Mouse (Mus musculus): ENCODE measurements around the gene Col6a6. TPM values are rescaled to one million over a fixed set of nuclear protein-coding genes. Genes with fewer than 3 reads are reported as not detected.

Gene Col6a6
- polyA plus RNA-seq, 1 experiment = 0.22 TPM

DNA sequence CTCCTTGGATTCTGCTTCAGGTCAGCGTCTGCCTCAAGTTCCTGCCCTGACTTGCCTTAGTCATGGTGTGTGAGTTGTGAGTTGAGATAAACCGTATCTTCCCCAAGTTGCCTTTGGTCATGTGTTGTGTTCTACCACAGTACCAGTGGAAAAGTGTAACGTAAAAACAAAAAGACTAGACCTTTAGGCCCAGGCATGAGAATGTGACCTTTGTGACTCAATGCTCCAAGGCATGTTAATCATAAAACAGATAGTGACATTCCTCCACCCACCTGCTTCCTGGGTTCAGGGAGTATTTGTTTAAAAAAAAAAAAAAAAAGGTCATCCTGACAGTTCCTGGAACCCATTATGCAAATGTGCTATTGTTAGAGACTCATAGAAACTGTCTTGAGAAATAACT is 82.1 kb downstream of the Col6a6 start:
- no peak for DNase-seq (ENCODE audit: extremely low spot score in 1 of 2, low spot score in 1 of 2)

DNA sequence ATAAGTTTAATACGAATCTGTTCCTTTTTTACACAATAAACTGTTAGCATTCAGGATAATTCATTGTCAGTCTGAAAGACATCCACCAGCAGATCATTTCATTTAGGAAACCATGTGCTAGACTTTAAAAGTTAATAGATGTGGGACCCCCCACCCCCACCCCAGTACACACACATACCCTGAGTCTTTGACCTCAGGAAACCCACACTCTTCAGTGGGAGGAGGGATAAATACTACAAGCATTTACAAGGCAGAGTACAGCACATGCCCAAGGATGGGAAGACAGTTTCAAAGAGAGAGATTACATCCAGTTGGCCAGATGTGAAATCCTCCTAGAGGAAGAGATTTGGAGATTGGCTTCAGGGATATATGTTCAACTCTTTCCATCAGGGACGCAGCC is 87.5 kb downstream of the Col6a6 start:
- no peak for DNase-seq (ENCODE audit: extremely low spot score in 1 of 2, low spot score in 1 of 2)

DNA sequence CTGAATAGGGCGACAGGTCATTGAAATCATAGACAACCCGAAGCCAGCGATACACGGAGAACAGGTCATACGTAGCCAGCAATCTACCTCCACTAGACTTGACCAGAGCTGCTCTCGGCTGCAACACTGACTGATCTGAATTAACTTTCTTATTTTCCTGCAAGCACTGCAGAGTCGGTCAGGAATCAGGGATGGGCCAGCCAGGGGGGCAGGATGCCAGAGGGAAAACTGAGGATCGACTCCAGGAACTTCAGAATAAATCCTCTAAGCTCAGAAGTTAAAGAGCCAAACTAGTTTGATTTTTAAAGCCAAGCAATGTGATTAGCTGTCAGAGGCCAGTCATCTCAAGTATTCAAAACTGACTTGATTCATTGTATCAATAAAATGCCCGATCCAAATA is 88.5 kb downstream of the Col6a6 start:
- no peak for DNase-seq (ENCODE audit: extremely low spot score in 1 of 2, low spot score in 1 of 2)

DNA sequence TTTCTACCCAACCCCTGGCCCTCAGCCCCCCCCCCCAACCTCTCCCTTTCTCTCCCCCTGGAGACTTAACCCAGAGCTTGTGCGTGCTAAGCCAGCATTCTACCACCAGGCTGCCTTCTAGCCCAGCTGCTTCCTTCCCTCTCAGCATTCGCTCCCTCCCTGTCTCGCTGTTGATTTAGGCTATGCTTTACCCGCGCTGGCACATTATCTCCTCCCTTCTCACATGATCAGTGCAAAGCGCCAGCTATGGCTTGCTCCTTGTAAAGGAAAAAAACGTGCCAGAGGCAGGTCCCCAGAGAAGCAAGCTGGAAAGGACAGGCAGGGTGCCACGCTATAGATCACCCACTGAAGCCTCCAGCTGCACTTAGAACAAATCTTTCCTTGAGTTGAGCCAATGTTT is 90.5 kb downstream of the Col6a6 start:
- no peak for DNase-seq (ENCODE audit: extremely low spot score in 1 of 2, low spot score in 1 of 2)

DNA sequence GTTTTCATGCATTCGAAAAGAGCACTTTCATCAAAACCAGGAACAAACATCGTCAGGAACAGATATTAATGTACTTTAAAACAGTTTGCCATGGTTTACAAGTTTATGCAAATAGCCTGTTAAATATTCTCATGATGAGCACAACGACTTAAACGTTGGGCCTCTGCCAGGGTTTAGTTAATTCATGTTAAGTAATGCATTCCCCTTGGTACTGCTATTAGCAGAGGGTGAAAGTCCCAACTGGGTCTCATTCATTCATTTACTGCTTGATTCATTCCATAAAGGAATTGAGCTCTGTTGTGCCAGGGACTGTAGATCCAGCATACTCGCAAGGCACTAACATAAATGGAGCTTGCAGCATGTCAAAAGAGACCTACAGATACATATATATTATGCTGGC is 92.8 kb downstream of the Col6a6 start:
- DNase-seq (ENCODE audit: extremely low spot score in 1 of 2, low spot score in 1 of 2) = no peak

DNA sequence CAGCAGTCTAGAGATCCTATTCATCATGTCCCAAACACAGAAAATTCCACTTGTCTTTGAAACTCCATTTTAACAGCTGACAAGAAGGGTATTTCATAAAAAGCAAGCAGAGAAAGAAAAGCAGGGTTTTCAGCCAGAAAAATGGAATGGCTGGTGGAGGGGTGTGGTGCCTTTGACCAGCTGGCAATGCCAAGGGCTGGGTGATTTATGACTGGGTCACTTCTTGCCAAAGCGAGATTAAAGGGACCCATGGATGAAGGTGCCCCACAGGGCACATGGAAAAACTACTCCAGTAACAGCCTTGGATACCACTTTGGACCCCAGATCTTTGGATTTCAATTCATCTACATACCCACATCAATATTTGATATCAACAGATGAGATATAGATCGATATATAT is 93.3 kb downstream of the Col6a6 start:
- DNase-seq (ENCODE audit: extremely low spot score in 1 of 2, low spot score in 1 of 2) = no peak

DNA sequence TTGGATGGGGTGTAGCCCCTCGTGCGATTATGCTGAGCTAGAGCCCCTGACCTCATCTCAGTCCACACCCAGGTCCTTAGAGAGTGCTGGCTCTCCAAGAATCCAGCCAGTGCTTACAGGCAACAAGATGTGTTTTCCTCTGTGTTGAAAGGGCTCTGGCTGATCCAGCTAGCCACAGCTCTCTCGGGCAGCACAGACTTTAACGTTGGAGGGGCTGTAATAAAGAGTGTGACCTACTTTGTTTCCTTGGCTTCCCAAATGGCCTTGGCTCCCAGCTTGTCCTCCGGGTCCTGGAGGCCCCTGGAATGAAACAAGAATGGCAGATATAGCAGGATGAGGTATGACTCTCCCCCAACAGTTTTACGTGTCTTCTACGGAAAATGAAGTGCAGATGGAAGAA is 96.0 kb downstream of the Col6a6 start:
- DNase-seq (ENCODE audit: extremely low spot score in 1 of 2, low spot score in 1 of 2) = no peak

DNA sequence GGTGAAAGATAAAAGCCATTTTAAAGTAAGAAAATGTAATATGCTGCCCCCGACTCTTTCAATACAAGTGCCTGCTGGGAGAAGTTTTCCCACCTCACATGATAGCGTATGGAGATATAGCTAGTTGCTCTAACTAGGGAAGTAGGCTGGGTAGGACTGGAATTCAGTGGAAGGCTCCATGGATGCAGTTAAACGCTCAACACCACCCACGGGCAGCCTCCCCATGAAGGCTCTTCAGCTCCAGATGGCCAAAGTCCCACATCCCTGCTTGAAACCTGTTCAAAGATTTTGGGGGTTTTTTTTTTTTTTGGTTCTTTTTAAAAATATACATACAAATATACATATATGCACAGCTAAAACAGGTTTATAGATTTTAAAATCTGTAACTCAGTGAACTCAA is 107.5 kb downstream of the Col6a6 start:
- DNase-seq (ENCODE audit: extremely low spot score in 1 of 2, low spot score in 1 of 2) = peak; percentile 67 to 76

DNA sequence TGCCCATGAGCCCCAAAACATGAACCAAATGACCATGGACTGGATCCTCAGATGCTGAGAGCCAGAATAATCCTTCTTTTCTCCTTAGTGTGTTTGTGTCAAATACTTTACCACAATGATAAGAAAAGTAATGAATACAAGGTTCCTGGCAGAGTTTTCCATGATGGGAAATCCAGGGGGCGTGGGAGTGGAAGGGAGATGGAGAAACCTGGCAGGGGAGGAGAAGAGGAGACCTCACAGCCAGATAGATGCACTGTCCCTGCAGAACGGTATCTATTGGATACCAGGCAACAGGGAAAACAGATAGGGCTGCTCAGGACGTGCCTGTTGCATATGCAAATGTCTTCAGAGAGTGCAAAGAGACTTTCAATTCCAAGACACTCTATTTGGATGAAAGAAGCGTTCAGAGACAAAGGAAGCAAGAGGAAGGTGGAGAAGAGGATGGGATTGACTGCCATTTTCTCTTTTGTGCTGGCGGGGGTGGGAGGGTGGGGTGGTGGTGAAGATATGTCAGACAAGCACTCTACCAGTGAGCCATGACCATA is 108.0 kb downstream of the Col6a6 start:
- peak in 1 of 2 experiments; percentile 22 for DNase-seq (ENCODE audit: extremely low spot score in 1 of 2, low spot score in 1 of 2)

DNA sequence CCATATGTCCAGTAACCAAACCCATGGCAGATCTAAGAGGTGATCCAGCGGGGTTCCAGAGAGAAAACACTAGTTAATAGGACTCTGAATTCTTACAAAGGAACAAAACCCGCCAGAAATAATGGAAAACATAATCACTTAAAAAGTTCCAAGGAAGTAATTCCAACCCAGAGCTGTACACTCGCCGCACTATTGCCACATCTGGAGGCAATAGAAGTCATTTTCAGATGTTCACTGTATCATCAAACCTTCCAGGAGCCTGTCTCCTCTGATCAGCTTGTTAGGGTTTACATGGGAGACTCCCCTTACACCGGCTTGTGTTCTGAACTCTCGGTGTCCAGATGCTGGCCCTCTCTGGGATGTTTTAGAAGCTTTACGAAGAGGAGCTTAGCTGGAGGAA is 108.6 kb downstream of the Col6a6 start:
- DNase-seq (ENCODE audit: extremely low spot score in 1 of 2, low spot score in 1 of 2) = no peak

DNA sequence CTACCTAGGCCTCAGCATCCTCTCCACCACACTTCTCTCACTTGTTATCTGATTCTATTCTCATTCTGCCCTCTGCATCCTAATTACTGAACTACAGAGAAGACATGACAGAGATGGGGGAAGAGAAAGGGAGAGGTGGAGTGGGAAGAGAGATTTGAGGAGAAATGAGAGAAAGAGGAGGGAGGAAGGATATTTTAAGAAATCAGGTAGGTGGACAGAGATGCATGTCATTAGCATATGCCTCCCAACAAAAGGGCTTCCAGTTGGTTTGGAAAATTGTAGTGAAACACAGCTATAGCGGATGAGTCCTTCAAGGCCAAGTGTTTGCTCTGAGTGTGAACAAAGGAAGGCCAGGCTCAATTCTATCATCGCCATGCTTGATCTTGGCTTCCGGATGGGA is 115.9 kb downstream of the Col6a6 start:
- DNase-seq (ENCODE audit: extremely low spot score in 1 of 2, low spot score in 1 of 2) = peak in 1 of 2 experiments; percentile 53

DNA sequence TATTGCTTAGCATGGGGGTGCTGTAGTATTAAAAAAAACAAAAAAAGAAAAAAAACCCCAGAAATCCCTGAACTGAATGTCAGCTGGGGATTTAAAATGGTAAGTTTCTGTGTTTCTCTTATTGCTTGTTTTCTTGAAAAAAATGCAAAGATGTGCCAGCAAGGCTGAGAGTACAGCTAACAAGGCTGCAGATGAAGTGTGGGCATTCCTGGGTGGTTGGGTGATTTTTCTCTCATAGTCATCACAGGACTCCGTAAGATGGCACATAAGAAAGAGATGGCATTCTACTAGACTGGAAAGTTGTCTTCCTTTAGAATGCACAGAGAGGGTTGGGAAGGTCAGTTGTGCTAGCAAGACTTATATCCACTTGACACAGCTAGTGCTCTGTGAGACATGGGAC is 122.9 kb downstream of the Col6a6 start:
- DNase-seq (ENCODE audit: extremely low spot score in 1 of 2, low spot score in 1 of 2) = peak in 1 of 2 experiments; percentile 34

DNA sequence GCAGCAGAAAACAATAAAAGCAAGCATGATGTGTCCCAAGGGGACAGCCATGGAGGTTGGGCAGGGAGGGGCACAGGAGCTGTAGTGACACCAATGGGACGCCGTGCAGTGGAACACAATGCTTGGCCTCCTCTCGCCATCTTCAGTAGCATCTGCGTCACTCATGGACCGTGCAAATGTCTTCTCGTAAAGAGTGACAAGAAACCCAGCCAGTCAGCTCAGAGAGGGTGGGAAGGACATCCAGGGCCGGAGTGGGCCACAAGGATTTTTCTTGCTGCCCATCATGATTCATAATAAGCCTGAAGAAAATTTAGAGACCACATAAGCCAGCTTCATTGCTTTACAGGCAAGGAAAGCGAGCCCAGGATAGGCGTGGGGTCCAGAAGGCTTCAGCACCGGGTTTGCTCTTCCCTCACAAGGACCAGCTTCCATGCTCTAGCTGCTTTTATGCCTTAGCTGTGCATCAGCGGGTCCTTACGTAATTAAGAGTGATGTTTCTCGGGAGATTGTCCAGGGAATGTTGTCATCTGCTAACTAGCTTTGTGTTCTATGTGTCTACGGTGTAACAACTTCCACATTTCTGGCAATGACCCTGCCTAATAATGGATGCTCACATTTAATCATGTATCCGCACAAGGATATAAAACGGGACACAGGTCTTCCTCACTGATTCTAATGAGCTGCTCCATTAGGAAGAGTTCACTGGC is 123.6 kb downstream of the Col6a6 start:
- DNase-seq (ENCODE audit: extremely low spot score in 1 of 2, low spot score in 1 of 2) = no peak

DNA sequence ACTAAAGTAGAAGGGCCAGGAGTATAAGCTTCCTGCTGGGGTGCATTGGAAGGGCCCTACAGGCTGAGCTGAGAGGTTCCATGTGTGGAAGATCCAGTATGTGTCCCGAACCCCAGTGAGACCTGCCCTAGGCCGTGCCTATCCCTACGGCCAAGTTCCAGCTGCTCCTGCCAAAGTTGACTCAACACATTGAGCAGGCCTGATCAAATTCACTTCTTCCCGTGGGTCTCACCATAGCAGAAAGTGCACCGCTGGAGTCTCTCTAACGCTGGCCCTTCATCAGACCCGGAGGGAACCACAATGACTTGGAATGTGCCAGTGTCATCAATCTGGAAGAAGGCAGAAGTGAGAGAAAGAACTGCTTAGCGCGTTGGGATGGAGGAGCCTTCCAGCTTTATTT is 126.0 kb downstream of the Col6a6 start:
- DNase-seq (ENCODE audit: extremely low spot score in 1 of 2, low spot score in 1 of 2) = no peak

DNA sequence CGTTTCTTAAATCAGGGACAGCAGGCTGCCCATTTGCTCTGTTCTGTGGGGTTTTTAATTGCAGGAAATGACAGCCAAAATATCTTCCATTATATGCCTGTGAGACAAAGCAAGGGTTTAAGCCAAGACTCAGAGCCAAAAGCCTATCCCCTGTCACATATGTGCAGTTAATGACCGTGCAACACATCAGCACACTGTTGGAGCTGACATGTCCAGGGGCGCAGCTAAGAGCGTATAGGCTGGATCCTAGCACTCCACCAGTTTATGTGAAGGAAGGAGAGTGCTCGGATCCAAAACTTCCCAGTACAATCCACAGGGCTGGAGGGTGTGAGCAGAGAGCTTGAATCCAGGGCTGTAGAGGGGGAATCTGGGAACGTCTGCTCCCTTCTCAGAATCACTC is 127.3 kb downstream of the Col6a6 start:
- DNase-seq (ENCODE audit: extremely low spot score in 1 of 2, low spot score in 1 of 2) = no peak

DNA sequence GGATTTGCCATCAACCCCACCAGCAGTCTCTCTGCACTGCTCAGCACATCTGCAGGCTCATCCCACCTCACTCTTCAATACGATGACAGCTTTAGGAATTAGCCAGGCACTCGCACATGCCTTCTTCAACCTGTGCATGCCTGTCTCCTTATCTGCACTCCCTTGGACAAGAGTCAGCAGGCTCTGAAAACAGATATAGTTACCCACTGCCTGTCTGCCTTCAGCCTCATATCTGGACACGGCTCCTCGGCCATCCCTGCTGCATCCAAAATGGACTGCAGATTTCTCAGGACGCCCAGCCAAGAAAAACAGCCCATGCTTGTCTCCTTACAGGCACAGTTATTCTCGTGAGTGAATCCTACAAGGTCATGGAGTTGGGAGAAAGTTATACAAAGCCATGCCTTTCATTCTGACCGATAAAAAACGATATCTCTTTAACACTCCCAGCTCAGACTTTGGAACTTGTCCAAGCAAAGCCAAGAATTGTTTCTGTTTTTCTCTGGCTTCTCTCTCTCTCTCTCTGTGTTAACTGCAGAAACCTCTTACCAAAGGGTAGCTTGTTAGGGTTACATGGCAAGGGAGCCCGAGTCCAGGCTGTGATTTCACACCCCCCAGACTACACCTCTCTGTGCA is 130.1 kb downstream of the Col6a6 start:
- DNase-seq (ENCODE audit: extremely low spot score in 1 of 2, low spot score in 1 of 2) = no peak

DNA sequence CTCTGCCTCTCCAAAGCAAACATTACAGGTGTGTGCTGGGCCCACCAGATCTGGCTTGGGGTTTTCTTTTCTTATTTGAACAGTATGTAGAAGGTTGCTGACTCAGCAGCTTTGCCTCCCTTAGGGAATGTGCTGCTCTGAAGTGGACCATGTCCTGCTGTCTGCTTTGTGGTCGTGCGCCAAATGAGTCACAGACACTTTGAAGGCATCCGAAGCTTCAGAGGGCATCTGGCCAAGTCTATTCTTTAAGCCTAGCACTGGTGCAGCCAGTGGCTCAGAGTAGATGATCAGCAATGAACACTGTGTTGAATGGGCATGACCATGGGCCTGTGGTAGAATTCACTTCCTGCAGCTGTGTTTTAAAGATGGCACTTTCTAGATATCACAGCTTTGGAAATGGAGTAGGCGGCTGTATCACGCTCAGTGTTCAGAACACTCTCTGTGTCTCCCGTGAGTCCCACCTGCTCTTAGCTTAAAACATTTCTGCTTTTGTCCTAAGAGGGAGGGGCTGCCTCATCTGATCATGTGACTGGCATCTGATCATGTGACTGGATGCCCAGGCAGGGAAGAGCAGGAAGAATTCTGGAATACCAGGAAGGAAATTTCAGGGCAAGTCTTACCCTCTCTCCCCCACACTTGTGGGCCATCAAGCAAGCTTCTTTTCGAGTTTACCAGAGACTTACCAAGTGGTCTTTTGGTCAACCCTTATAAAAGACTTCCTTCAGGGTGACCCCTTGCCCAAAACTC is 131.0 kb downstream of the Col6a6 start:
- peak in 1 of 2 experiments; percentile 45 for DNase-seq (ENCODE audit: extremely low spot score in 1 of 2, low spot score in 1 of 2)

DNA sequence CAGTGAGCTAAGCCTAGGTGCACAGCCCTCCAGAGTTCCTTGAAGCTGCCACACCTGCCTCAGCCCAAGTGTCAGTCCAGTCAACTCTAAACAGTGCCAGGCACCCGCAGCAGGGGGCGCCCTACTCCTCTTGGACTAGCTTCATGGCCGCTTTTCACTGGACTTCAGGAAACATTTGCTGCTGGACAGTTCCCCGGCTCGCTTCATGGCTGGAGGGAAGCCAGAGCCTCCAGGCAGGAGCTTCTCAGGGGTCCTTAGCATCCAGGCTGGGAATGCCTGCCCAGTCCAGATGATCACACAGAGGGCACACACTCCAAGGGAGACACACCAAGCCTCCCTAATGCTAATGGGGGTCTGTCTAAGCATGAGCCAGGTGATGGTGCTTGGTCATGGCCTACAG is 134.1 kb downstream of the Col6a6 start:
- DNase-seq (ENCODE audit: extremely low spot score in 1 of 2, low spot score in 1 of 2) = peak in 1 of 2 experiments; percentile 68

DNA sequence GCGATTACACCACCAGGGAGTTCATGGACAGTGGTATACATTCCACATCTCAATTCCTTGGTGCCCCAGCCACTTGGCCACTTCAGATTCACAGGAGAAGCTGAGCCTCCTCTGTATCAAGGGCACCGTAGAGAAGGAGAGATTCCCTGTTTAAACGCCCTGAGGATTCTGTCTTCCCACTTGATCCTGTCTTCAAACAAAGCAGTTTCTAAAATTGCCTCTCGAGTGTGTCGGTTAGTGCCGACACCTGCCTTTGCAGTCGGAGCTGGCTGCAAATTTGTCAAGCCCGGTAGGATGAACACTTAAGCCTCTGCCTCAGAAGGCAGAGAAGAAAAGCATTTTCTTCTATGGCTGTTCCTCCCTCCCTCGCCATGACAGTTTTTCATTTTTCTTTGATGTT is 134.9 kb downstream of the Col6a6 start:
- peak in 1 of 2 experiments; percentile 63 for DNase-seq (ENCODE audit: extremely low spot score in 1 of 2, low spot score in 1 of 2)

DNA sequence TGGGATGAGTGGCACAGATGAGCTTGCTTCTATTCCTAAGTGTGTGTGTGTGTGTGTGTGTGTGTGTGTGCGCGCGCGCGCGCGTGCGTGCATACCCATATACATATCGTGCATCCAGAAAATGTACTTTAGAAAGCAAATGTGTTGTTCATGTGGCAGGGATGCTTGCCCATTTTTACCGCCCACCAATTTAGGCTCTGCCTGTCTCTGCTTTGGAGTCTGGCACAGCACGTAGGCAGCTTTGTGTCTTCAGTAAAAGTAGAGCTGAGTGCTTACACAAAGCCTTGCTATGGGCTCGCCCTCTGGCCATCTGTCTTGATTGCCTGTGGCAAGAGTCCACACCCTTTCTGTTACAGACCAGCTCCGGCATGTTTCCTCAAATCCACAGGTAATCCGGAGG is 135.5 kb downstream of the Col6a6 start:
- DNase-seq (ENCODE audit: extremely low spot score in 1 of 2, low spot score in 1 of 2) = peak; percentile 87 to 90

DNA sequence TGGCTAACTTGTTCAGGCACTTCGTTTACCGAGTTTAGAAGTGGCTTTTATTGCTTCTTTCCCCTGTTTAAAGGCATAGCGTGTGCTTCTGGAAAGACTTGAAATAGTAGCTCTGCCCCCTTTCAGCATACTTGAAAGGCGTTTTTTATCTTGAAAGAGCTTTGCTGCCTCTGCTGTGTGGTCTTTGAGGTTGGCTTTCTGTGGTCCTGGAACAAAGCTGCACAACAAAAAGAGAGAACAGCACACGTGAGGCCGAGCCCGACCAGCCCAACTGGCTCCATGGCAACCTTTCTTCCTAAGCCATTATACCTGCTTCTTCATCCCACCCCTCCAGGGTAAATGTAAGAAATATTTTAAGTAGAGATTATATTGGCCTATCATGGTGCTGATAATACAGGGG is 138.5 kb downstream of the Col6a6 start:
- no peak for DNase-seq (ENCODE audit: extremely low spot score in 1 of 2, low spot score in 1 of 2)

Measured in frontal cortex, adult 2 months (tissue).